Mouse (Mus musculus) lung, postnatal 0 days (tissue): ENCODE data around the gene Iah1. TPM values are rescaled to one million over a fixed set of nuclear protein-coding genes. Genes with fewer than 3 reads are reported as not detected.
A peak's percentile ranks its signal among the peaks of the same experiment; 100 is the strongest.

Experiments used
- ATAC-seq: fragments of 200-750 bp; cut with Nextera tagmentation; 2 replicates; pipeline ENCODE4 v1.8.0; 2017; ENCODE audit warnings: moderate library complexity
- DNase-seq: peaks from one replicate; pipeline ENCODE4 v3.0.0-alpha.2; 2016; ENCODE audit warnings: low spot score
- H3K27ac ChIP-seq: fragments of 300-500 bp; sonication (generic); 2 replicates; pipeline ENCODE4 v1.5.1; 2014; ENCODE audit warnings: antibody characterized with exemption, mild to moderate bottlenecking, low read length, mixed read lengths
- H3K27me3 ChIP-seq: fragments of 300-500 bp; sonication (generic); replicated peaks from 2 replicates; pipeline ENCODE4 v1.6.1; 2014; ENCODE audit warnings: low read length, mixed read lengths; ENCODE audit not compliant: insufficient read depth
- H3K36me3 ChIP-seq: fragments of 300-500 bp; sonication (generic); 2 replicates; pipeline ENCODE4 v1.6.1; 2014; ENCODE audit warnings: low read length, mixed read lengths; ENCODE audit not compliant: insufficient read depth
- H3K4me1 ChIP-seq: fragments of 300-500 bp; sonication (generic); 2 replicates; pipeline ENCODE4 v1.6.1; 2014; ENCODE audit warnings: antibody characterized with exemption, low read depth, low read length, mixed read lengths; ENCODE audit not compliant: insufficient read depth
- H3K4me2 ChIP-seq: fragments of 300-500 bp; sonication (generic); replicated peaks from 2 replicates; pipeline ENCODE4 v1.6.1; 2014; ENCODE audit warnings: low read depth, mild to moderate bottlenecking, low read length, moderate library complexity, mixed read lengths
- H3K4me3 ChIP-seq: fragments of 300-500 bp; sonication (generic); 2 replicates; pipeline ENCODE4 v1.5.1; 2014; ENCODE audit warnings: low read depth, low read length
- H3K9ac ChIP-seq: fragments of 300-500 bp; sonication (generic); replicated peaks from 2 replicates; pipeline ENCODE4 v1.6.1; 2014; ENCODE audit warnings: low read depth, mild to moderate bottlenecking
- H3K9me3 ChIP-seq: fragments of 300-500 bp; sonication (generic); 2 replicates; pipeline ENCODE4 v1.6.1; 2016; ENCODE audit warnings: low read length, mixed read lengths
- CTCF ChIP-seq: IDR thresholded peaks from 2 replicates; pipeline ENCODE4 v1.5.1; 2016; ENCODE audit warnings: antibody characterized with exemption, mild to moderate bottlenecking
- EP300 ChIP-seq: IDR thresholded peaks from 2 replicates; pipeline ENCODE4 v1.6.1; 2016; ENCODE audit warnings: antibody characterized with exemption, mild to moderate bottlenecking, control low read depth
- WGBS: fragments of 180-500 bp; shearing (Covaris S2); extraction: QIAGEN DNeasy Blood & Tissue Kit; methylation state at CpG from one replicate; pipeline ENCODE4 v1.1.7; 2014; 5-methylcytosine and 5-hydroxymethylcytosine counted together
- polyA plus RNA-seq: library from polyadenylated mRNA; unstranded; fragments of >200 nt; fragmentation: Nextera tagmentation; extraction: Ambion mirVana; gene quantifications from 2 replicates; pipeline ENCODE4 v1.2.1, GENCODE M21; 2015

Gene Iah1
- polyA plus RNA-seq, 1 experiment from 2014 or later = 112 TPM

- DNase-seq (no peak), ATAC-seq (no peak)
- TF ChIP-seq EP300 (no peak), CTCF (no peak)
- H3K9ac ChIP-seq = no peak overlapping the region
- no peaks in the 10 kb centered on the region for H3K27me3 ChIP-seq
- no peak overlapping the region for H3K4me3 ChIP-seq
- no peaks in the 10 kb centered on the region for H3K4me1 ChIP-seq
- WGBS = 92% methylated on average over 11 of the region's 11 CpGs
- H3K27ac ChIP-seq = no peak overlapping the region
- H3K36me3 ChIP-seq = peaks cover 60% of the 10 kb centered on the region
- H3K4me2 ChIP-seq = no peak overlapping the region
- H3K9me3 ChIP-seq = no peaks in the 10 kb centered on the region
These were observed 17.3 kb upstream of the Iah1 start for GRCm38 (mm10) chr12:21298856-21299255.

GRCm38 (mm10) chr12:21301324-21301723 is 14.9 kb upstream of the Iah1 start:
- DNase-seq (no peak), ATAC-seq (no peak)
- Histone ChIP-seq H3K4me3 (no peak overlapping the region), H3K27ac (no peak overlapping the region), H3K27me3 (no peaks in the 10 kb centered on the region), H3K4me1 (no peaks in the 10 kb centered on the region), H3K9me3 (no peaks in the 10 kb centered on the region), H3K9ac (no peak overlapping the region), H3K4me2 (no peak overlapping the region), H3K36me3 (peaks cover 57% of the 10 kb centered on the region)
- 73% methylated on average over 7 of the region's 7 CpGs for WGBS
- TF ChIP-seq CTCF (no peak), EP300 (no peak)

GRCm38 (mm10) chr12:21301932-21302331 is 14.3 kb upstream of the Iah1 start:
- no peak overlapping the region for H3K4me3 ChIP-seq
- H3K4me2 ChIP-seq = no peak overlapping the region
- DNase-seq (no peak), ATAC-seq (no peak)
- TF ChIP-seq CTCF (no peak), EP300 (no peak)
- no peaks in the 10 kb centered on the region for H3K4me1 ChIP-seq
- 48% methylated on average over 8 of the region's 8 CpGs for WGBS
- no peaks in the 10 kb centered on the region for H3K9me3 ChIP-seq
- H3K27me3 ChIP-seq = no peaks in the 10 kb centered on the region
- no peak overlapping the region for H3K27ac ChIP-seq
- peaks cover 51% of the 10 kb centered on the region for H3K36me3 ChIP-seq
- H3K9ac ChIP-seq = no peak overlapping the region

GRCm38 (mm10) chr12:21302361-21302783 is 13.8 kb upstream of the Iah1 start:
- DNase-seq = no peak

GRCm38 (mm10) chr12:21305741-21306140 is 10.4 kb upstream of the Iah1 start:
- no peaks in the 10 kb centered on the region for H3K9me3 ChIP-seq
- H3K36me3 ChIP-seq = peaks cover 45% of the 10 kb centered on the region; the same call in 1 of the 2 replicates
- 87% methylated on average over 4 of the region's 4 CpGs for WGBS

More at GRCm38 (mm10) chr12:21302361-21302783, 13.8 kb upstream of the Iah1 start:
- H3K9me3 ChIP-seq = no peaks in the 10 kb centered on the region
- no peaks in the 10 kb centered on the region for H3K27me3 ChIP-seq
- H3K36me3 ChIP-seq = peaks cover 47% of the 10 kb centered on the region
- TF ChIP-seq EP300 (no peak), CTCF (no peak)
- 82% methylated on average over 5 of the region's 5 CpGs for WGBS
- no peak overlapping the region for H3K9ac ChIP-seq
- H3K4me1 ChIP-seq = no peaks in the 10 kb centered on the region
- H3K4me3 ChIP-seq = no peak overlapping the region
- H3K4me2 ChIP-seq = no peak overlapping the region
- no peak for ATAC-seq
- H3K27ac ChIP-seq = no peak overlapping the region

GRCm38 (mm10) chr12:21306721-21307120 is 9.5 kb upstream of the Iah1 start:
- Histone ChIP-seq H3K4me1 (no peaks in the 10 kb centered on the region), H3K27me3 (no peaks in the 10 kb centered on the region), H3K9me3 (no peaks in the 10 kb centered on the region), H3K36me3 (peaks cover 45% of the 10 kb centered on the region; the same call in 1 of the 2 replicates), H3K4me2 (no peak overlapping the region), H3K4me3 (no peak overlapping the region), H3K9ac (no peak overlapping the region), H3K27ac (no peak overlapping the region)
- DNase-seq (no peak), ATAC-seq (peak; percentile 70)
- WGBS = 68% methylated on average over 4 of the region's 4 CpGs
- no peak for TF ChIP-seq CTCF
- no peak for TF ChIP-seq EP300

More at GRCm38 (mm10) chr12:21305741-21306140, 10.4 kb upstream of the Iah1 start:
- H3K4me1 ChIP-seq = no peaks in the 10 kb centered on the region
- no peak overlapping the region for H3K9ac ChIP-seq
- no peaks in the 10 kb centered on the region for H3K27me3 ChIP-seq
- no peak overlapping the region for H3K4me3 ChIP-seq
- H3K27ac ChIP-seq = no peak overlapping the region
- H3K4me2 ChIP-seq = no peak overlapping the region
- TF ChIP-seq CTCF = no peak
- no peak for TF ChIP-seq EP300
- no peak for ATAC-seq
- DNase-seq = no peak

- no peak overlapping the region for H3K4me2 ChIP-seq
- ATAC-seq (no peak), DNase-seq (no peak)
- no peak for TF ChIP-seq EP300
- no peak for TF ChIP-seq CTCF
- H3K27me3 ChIP-seq = no peaks in the 10 kb centered on the region
- H3K27ac ChIP-seq = no peak overlapping the region
- peaks cover 26% of the 10 kb centered on the region; the same call in 1 of the 2 replicates for H3K36me3 ChIP-seq
- no peak overlapping the region for H3K9ac ChIP-seq
- H3K4me3 ChIP-seq = no peak overlapping the region
- H3K9me3 ChIP-seq = no peaks in the 10 kb centered on the region
- peaks cover 2% of the 10 kb centered on the region; the same call in 1 of the 2 replicates for H3K4me1 ChIP-seq
- WGBS = 83% methylated on average over 4 of the region's 5 CpGs
These were observed 4.0 kb upstream of the Iah1 start for GRCm38 (mm10) chr12:21312201-21312600.
